Mouse (Mus musculus) urinary bladder, postnatal 14 days (tissue): ENCODE results near the gene Ptges3l.
"Not testable (repeated sequence)": the region's sequence is repeated elsewhere in the genome, so short reads cannot be mapped to it uniquely, and the experiment has no call there.

Experiments used
- DNase-seq: peaks from one replicate; pipeline ENCODE4 v3.0.0; 2021; ENCODE audit warnings: low spot score

Gene Ptges3l

GRCm38 (mm10) chr11:101418991-101419390, 6.1 kb downstream of the Ptges3l start:
- no peak for DNase-seq

DNA sequence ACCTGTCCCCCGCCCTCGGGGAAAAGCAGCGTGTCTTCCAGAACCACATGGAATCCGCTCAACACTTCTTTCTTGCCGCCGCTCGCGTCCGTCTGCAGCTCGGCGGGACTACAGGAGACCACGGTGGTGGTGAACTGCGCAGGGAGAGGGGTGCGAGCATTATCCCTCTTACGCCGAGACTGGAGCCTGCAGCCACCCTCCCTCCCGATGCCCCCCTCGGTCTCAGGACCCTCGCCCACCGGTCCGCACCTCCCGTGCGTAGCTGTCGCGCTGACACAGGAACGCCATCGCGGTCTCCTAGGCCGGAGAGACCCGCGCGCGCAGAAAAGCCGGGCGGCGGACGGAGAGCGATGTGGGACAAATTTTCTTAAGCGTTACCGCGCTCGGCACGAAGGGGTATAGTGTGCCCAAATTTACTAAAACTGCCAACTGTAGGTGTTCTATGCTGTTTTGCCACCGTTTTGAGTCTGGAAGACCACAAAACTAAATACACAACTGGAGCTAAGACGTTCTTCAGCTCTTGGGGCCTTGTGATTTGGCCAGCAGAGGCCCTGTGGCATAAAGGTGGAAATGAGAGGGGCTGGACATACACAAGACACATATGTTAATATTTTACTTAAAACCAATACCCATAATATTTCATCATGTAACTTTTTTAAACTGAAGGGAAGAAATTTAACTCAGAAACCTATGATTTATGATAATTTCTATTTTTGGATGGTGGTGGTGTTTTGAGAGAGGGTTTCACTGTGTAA, 7.9 kb downstream of the Ptges3l start, which contains the start of gene Aarsd1:
Gene Aarsd1, minus strand, starts transcription at position 515 of the 755 bp plus-strand sequence.
- peak; percentile 88 for DNase-seq

- no peak for DNase-seq
These were observed 8.6 kb downstream of the Ptges3l start for GRCm38 (mm10) chr11:101416433-101417100.

DNA sequence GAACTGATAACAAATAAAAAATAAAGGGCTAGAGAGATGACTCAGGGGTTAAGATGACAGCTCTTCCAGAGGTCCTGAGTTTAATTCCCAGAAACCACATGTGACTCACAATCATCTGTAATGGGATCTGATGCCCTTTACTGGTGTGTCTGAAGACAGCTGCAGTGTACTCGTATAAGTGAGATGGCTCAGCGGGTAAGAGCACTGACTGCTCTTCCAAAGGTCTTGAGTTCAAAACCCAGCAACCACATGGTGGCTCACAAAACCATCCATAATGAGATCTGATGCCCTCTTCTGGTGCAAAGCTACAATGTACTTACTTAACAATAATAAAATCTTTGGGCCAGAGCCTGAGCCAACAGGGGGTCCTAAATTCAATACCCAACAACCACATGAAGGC, 9.8 kb downstream of the Ptges3l start:
- no peak for DNase-seq

GRCm38 (mm10) chr11:101395110-101395509, 30.0 kb downstream of the Ptges3l start:
- peak; percentile 81 for DNase-seq

GRCm38 (mm10) chr11:101381817-101382216, 43.3 kb downstream of the Ptges3l start:
- no peak for DNase-seq

DNA sequence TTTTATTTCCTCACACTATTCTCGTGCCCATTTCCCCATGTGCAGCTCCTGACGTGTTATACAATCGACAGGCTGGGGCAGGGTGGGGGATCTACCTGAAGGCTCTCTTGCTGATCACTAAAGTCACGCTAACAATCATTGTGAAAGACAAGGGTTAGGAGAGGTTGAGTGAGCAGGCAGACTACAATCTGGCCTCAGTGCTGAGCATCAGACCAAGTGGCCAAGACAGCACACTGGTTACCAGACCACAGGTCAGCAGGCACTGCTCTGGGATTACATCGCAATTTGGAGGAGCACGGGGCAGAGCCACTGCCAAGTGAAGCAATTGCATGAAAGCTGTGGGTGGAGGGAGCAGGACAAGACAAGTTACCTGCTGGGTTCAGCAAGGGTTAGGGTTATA, 46.2 kb downstream of the Ptges3l start:
- DNase-seq, result no peak

DNA sequence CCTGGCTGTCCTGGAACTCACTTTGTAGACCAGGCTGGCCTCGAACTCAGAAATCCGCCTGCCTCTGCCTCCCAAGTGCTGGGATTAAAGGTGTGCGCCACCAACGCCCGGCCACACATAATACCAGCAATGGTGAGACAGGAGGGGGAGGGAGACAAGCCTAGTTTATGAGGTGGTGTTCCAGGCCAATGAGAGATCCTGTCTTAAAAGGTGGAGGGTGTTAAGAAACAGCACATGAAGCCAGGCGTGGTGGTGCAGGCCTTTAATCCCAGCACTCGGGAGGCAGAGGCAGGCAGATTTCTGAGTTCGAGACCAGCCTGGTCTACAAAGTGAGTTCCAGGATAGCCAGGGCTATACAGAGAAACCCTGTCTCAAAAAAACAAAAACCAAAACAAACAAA, 46.9 kb downstream of the Ptges3l start:
- not testable (repeated sequence) for DNase-seq

- DNase-seq, result no peak
These were observed 50.7 kb downstream of the Ptges3l start for GRCm38 (mm10) chr11:101374421-101374938.

GRCm38 (mm10) chr11:101370141-101370540, 55.0 kb downstream of the Ptges3l start:
- DNase-seq, result no peak
